Mouse (Mus musculus) large intestine, adult 2 months (tissue): ENCODE measurements around the gene Ralb. TPM values are rescaled to one million over a fixed set of nuclear protein-coding genes. Genes with fewer than 3 reads are reported as not detected.

Experiments
- DNase-seq: peaks from one replicate; pipeline ENCODE4 v3.0.0-alpha.2; 2012; ENCODE audit warnings: low read depth, low spot score
- WGBS: fragments of 180-500 bp; shearing (Covaris S2); methylation state at CpG from one replicate; pipeline ENCODE4 v1.1.7; 2018; 5-methylcytosine and 5-hydroxymethylcytosine counted together
- polyA plus RNA-seq: library from polyadenylated mRNA; depleted of rRNA; stranded (reverse); fragments of >200 nt; gene quantifications from 2 replicates; pipeline ENCODE4 v1.2.3, GENCODE M21; 2012

Gene Ralb
- polyA plus RNA-seq, 1 experiment = 51.7 TPM

GRCm38 (mm10) chr1:119525689-119526591 is 21.3 kb upstream of the Ralb start, which contains the start of gene Tmem185b:
Gene Tmem185b (plus strand): TSS chr1:119526160.
- 2% methylated on average over 81 of the region's 82 CpGs for WGBS
- DNase-seq = no peak

- WGBS = 13% methylated on average over 5 of the region's 5 CpGs
- DNase-seq = no peak
Observed at GRCm38 (mm10) chr1:119525004-119525444, 20.4 kb upstream of the Ralb start.

GRCm38 (mm10) chr1:119523826-119524225 is 19.2 kb upstream of the Ralb start:
- no peak for DNase-seq
- 90% methylated on average over 7 of the region's 7 CpGs for WGBS

- no peak for DNase-seq
- 65% methylated on average over 7 of the region's 7 CpGs for WGBS
Observed at GRCm38 (mm10) chr1:119523369-119523768, 18.8 kb upstream of the Ralb start.

GRCm38 (mm10) chr1:119522726-119523125 is 18.1 kb upstream of the Ralb start:
- DNase-seq = no peak
- 47% methylated on average over 4 of the region's 4 CpGs for WGBS

DNA sequence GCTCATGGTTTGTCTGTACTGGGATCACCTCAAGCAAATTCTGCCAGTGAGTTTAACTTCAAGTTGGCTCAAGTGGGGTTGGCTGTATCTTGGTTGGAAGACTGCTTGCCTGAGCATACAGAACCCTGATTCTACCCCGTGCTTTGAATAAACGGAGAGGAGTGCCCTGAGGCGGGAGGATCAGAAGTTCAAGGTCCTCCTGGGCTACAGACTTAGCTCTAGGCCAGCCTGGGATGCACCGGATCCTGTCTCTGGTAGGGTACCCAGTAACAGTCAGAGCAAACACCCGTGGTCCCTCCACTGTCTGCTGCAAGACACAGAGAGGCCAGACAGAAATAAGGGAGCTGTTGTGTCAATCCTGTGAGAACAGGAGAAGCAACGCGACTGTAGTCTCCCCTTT is 17.1 kb upstream of the Ralb start:
- 48% methylated on average over 7 of the region's 7 CpGs for WGBS
- no peak for DNase-seq

DNA sequence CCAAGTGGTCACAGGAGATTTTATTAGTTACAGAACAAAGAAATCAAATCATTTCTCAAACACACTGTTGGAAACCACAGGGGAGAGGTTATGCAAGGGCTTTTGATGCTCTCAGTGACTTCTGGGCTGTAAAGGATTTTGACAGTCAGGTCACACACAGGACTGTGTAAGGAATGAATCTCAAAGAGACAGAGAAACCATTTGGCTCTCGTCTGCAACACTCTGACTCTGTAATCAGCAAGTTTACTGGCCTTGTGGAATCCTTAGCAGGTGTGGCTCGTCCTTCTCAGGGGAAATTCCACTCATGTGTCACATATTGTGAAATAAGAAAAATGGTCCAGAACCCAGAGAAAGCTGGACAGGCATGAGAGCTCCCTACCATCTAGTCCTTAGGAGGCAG is 16.4 kb upstream of the Ralb start:
- DNase-seq = no peak
- WGBS = 33% methylated on average over 2 of the region's 2 CpGs

DNA sequence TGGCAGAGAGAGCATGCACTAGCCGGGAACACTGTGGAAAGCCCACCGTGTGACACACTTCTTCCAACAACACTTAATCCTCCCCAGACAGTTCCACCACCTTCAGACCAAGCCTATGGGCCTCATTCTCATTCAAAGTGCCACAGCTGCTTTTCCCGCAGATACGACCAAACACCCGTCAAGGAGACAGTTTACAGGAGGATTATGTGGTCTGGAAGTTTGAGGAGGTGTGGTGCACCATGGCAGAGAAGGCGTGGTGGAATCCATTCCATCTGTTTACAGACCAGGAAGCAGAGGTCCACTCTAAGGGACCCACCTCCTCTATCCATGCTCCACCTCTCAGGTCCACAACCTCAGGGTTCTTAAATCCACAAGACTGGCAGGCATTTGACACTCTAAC is 14.7 kb upstream of the Ralb start:
- no peak for DNase-seq
- WGBS = 48% methylated on average over 6 of the region's 6 CpGs

GRCm38 (mm10) chr1:119518786-119519185 is 14.2 kb upstream of the Ralb start:
- no peak for DNase-seq

GRCm38 (mm10) chr1:119518060-119518459 is 13.5 kb upstream of the Ralb start:
- no peak for DNase-seq

GRCm38 (mm10) chr1:119510857-119511256 is 6.3 kb upstream of the Ralb start:
- WGBS = 78% methylated on average over 8 of the region's 8 CpGs
- no peak for DNase-seq

More at GRCm38 (mm10) chr1:119518060-119518459, 13.5 kb upstream of the Ralb start:
- 79% methylated on average over 7 of the region's 7 CpGs for WGBS

- WGBS = 66% methylated on average over 9 of the region's 9 CpGs
- DNase-seq = no peak
Observed at GRCm38 (mm10) chr1:119510409-119510808, 5.8 kb upstream of the Ralb start.

- WGBS = 75% methylated on average over 7 of the region's 7 CpGs
- DNase-seq = no peak
Observed at GRCm38 (mm10) chr1:119509474-119509873, 4.9 kb upstream of the Ralb start.

- no peak for DNase-seq
- 36% methylated on average over 4 of the region's 4 CpGs for WGBS
Observed at GRCm38 (mm10) chr1:119508548-119508947, 4.0 kb upstream of the Ralb start.

GRCm38 (mm10) chr1:119505951-119506350 is 1.4 kb upstream of the Ralb start:
- 81% methylated on average over 3 of the region's 3 CpGs for WGBS
- DNase-seq = no peak

DNA sequence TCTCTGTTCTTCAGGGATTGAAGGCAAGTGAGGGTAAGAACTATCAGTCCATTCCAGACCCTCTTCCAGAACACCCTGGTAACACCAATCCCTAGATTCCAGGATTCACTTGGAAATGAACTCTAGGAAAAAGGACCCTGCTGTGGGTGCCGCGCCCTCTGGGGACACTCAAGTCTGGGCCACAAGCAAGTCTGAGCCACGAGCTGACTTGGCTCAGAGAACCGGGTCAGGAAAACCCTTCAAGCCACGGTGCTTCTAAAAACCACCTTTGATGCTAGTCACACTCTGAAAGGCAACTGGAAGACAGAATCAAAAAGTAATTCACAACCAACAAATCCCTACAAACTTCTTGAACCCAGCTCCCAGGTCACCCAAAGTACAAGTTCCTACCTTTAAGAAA is 786 bp downstream of the Ralb start:
- 3% methylated on average over 5 of the region's 5 CpGs for WGBS
- DNase-seq = no peak

DNA sequence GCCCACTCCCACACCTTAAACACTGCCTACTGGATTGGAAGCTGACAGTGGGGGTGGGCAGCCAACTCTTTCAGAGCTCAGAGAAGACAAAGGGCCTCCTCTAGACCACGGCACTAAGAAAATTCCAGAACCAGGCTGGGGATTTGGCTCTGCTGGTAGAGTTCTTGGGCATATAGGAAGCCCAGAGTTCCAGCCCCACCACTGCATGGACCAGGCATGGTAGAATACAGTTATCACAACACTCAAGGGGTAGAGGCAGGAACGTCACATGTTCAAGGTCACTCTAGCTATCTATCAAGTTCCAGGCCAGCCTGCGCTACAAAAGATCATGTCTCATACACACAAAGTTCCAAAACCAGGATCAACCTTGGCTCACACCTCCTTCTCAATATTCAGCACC is 1.4 kb downstream of the Ralb start:
- WGBS = 62% methylated on average over 3 of the region's 3 CpGs
- no peak for DNase-seq

GRCm38 (mm10) chr1:119502729-119503128 is 1.9 kb downstream of the Ralb start:
- 95% methylated on average over 11 of the region's 11 CpGs for WGBS

GRCm38 (mm10) chr1:119501881-119502280 is 2.7 kb downstream of the Ralb start:
- 75% methylated on average over 8 of the region's 8 CpGs for WGBS
- no peak for DNase-seq

More at GRCm38 (mm10) chr1:119502729-119503128, 1.9 kb downstream of the Ralb start:
- no peak for DNase-seq

- no peak for DNase-seq
- WGBS = 92% methylated on average over 10 of the region's 10 CpGs
Observed at GRCm38 (mm10) chr1:119499456-119499855, 5.1 kb downstream of the Ralb start.

- WGBS = 76% methylated on average over 9 of the region's 9 CpGs
- no peak for DNase-seq
Observed at GRCm38 (mm10) chr1:119498536-119499231, 5.9 kb downstream of the Ralb start.
